Comparison of ENCODE assay signal across 15 mouse cellular contexts in the genomic region with DNA sequence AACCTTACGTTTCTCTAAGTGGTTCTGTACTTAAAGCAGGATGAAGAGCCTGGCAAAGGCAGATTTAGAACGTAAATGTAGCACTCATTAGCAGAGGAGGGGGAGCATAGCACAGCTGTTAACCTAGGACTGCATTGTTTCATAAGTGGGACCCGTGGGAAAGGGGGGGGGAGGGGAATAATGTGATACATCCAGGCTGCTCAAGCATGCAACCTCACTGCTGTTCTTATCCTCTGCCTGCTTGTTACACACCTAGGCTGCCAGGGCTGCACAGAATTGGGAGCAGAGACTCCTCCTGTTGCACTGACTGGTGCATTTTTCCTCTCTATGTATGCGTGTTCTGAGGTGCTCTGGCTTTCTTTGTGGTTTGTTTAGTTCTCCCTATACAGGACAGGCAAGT.
DNase-seq lines count a peak whose midpoint lies in the region; ATAC-seq and TF ChIP-seq lines count a peak whose summit lies in the region.
"Had no signal": no experiment of that assay in that cellular context is flagged by ENCODE, and none has a peak within 500 bp of the region (broad histone marks: within the 10 kb centered on the region; RNA-seq: fewer than 3 reads in every experiment).

No protein-coding gene starts in this region.

- peak; percentile 56; the same call in 1 of the 2 replicates for ATAC-seq in embryonic facial prominence, embryonic 12.5 days (ENCODE audit: insufficient number of reproducible peaks, insufficient read depth, low FRiP score, low TSS enrichment)
- peak; percentile 88 for ATAC-seq in hindbrain, embryonic 12.5 days (ENCODE audit: low FRiP score)
- no peak for ATAC-seq in midbrain, postnatal 0 days (ENCODE audit: low FRiP score)
- ATAC-seq in erythroblast, adult 5-6 weeks (replicated peaks; ENCODE audit: low FRiP score, poor library complexity, severe bottlenecking), result no peak

- no peaks in the 10 kb centered on the region for H3K36me3 ChIP-seq in embryonic facial prominence, embryonic 12.5 days
- H3K36me3 ChIP-seq in hindbrain, embryonic 12.5 days, result no peaks in the 10 kb centered on the region
- no peaks in the 10 kb centered on the region for H3K36me3 ChIP-seq in midbrain, postnatal 0 days (ENCODE audit: insufficient read depth, low read length)

- H3K4me1 ChIP-seq in embryonic facial prominence, embryonic 12.5 days, result 0 out of 2 replicates have a peak, but pooled peaks cover 4% of the 10 kb centered on the region
- H3K4me1 ChIP-seq in hindbrain, embryonic 12.5 days, result no peaks in the 10 kb centered on the region
- H3K4me1 ChIP-seq in midbrain, postnatal 0 days (ENCODE audit: insufficient read depth, low read length), result no peaks in the 10 kb centered on the region
- H3K4me1 ChIP-seq: megakaryocyte, embryonic 14.5 days had no signal

- no peaks in the 10 kb centered on the region for H3K9me3 ChIP-seq in embryonic facial prominence, embryonic 12.5 days
- no peaks in the 10 kb centered on the region for H3K9me3 ChIP-seq in hindbrain, embryonic 12.5 days (replicated peaks)
- no peaks in the 10 kb centered on the region for H3K9me3 ChIP-seq in midbrain, postnatal 0 days (ENCODE audit: low read length)
- H3K9me3 ChIP-seq: megakaryocyte, embryonic 14.5 days had no signal

- TF ChIP-seq CTCF in midbrain, postnatal 0 days (IDR thresholded peaks at IDR 0.05), result no peak
- no peak for TF ChIP-seq CTCF in left cerebral cortex, adult 2 months (IDR thresholded peaks at IDR 0.05)

- H3K27me3 ChIP-seq in embryonic facial prominence, embryonic 12.5 days, result no peaks in the 10 kb centered on the region
- no peaks in the 10 kb centered on the region for H3K27me3 ChIP-seq in hindbrain, embryonic 12.5 days
- H3K27me3 ChIP-seq in midbrain, postnatal 0 days (ENCODE audit: insufficient read depth, low read length), result no peaks in the 10 kb centered on the region
- H3K27me3 ChIP-seq: megakaryocyte, embryonic 14.5 days had no signal

- H3K27ac ChIP-seq in embryonic facial prominence, embryonic 12.5 days, result no peak overlapping the region
- no peak overlapping the region for H3K27ac ChIP-seq in hindbrain, embryonic 12.5 days
- H3K27ac ChIP-seq in midbrain, postnatal 0 days (ENCODE audit: low read depth, low read length), result no peak overlapping the region
- no peak overlapping the region for H3K27ac ChIP-seq in left cerebral cortex, adult 2 months

- WGBS in embryonic facial prominence, embryonic 12.5 days, result 29% methylated on average over 4 of the region's 4 CpGs
- WGBS in hindbrain, embryonic 12.5 days, result 57% methylated on average over 4 of the region's 4 CpGs
- 47% methylated on average over 4 of the region's 4 CpGs for WGBS in midbrain, postnatal 0 days

- no peak overlapping the region for H3K4me3 ChIP-seq in embryonic facial prominence, embryonic 12.5 days
- no peak overlapping the region for H3K4me3 ChIP-seq in hindbrain, embryonic 12.5 days
- H3K4me3 ChIP-seq in midbrain, postnatal 0 days (ENCODE audit: low read depth, low read length), result no peak overlapping the region
- no peak overlapping the region for H3K4me3 ChIP-seq in left cerebral cortex, adult 2 months
- H3K4me3 ChIP-seq: erythroblast, embryonic 14.5 days; megakaryocyte, embryonic 14.5 days had no signal

- intact Hi-C loops in left cerebral cortex, adult 2 months (cut with DNase I), result no loop called here

- peak; percentile 22 for DNase-seq in embryo, embryonic 10.5 days (ENCODE audit: low spot score)
- no peak for DNase-seq in embryo, embryonic 10 days (ENCODE audit: low spot score)
- DNase-seq in midbrain, postnatal 0 days (ENCODE audit: low spot score), result peak; percentile 3
- DNase-seq in left cerebral cortex, adult 2 months (ENCODE audit: extremely low spot score in 1 of 2, low spot score in 2 of 2), result no peak
- DNase-seq in layer of hippocampus, adult 11-12 months (ENCODE audit: low spot score), result no peak
- DNase-seq: adrenal gland, postnatal 14 days; cerebellum, adult 18-20 months; gastrocnemius, postnatal 25 days; kidney, adult 8-10 months; lung, embryonic 14.5 days had no signal

- H3K4me2 ChIP-seq in embryonic facial prominence, embryonic 12.5 days (replicated peaks), result no peak overlapping the region
- no peak overlapping the region for H3K4me2 ChIP-seq in hindbrain, embryonic 12.5 days (replicated peaks)
- H3K4me2 ChIP-seq in midbrain, postnatal 0 days (ENCODE audit: low read depth, low read length, poor library complexity, severe bottlenecking), result no peak overlapping the region
- H3K4me2 ChIP-seq: lung, embryonic 14.5 days had no signal

- H3K9ac ChIP-seq in embryonic facial prominence, embryonic 12.5 days, result no peak overlapping the region
- no peak overlapping the region for H3K9ac ChIP-seq in hindbrain, embryonic 12.5 days
- no peak overlapping the region for H3K9ac ChIP-seq in midbrain, postnatal 0 days (replicated peaks; ENCODE audit: low read length, poor library complexity, severe bottlenecking)
- H3K9ac ChIP-seq: lung, embryonic 14.5 days had no signal

Comparison
In these comparisons a context has a peak if more than half of its experiments do, and no peak if none do; other contexts are left out.
1. DNase-seq: peak in embryo, embryonic 10.5 days (single experiment) and midbrain, postnatal 0 days (single experiment); none in embryo, embryonic 10 days (single experiment), left cerebral cortex, adult 2 months (0 of 2) and layer of hippocampus, adult 11-12 months (single experiment).
2. ATAC-seq: peak in embryonic facial prominence, embryonic 12.5 days (single experiment) and hindbrain, embryonic 12.5 days (single experiment); none in midbrain, postnatal 0 days (single experiment) and erythroblast, adult 5-6 weeks (single experiment).